Mouse (Mus musculus) intestine, postnatal 0 days (tissue): ENCODE results near the gene Ltb4r2. TPM values are rescaled to one million over a fixed set of nuclear protein-coding genes. Genes with fewer than 3 reads are reported as not detected.

Experiments used
- ATAC-seq: fragments of 200-750 bp; cut with Nextera tagmentation; 2 replicates; pipeline ENCODE4 v1.8.0; 2017; ENCODE audit warnings: mild to moderate bottlenecking, moderate TSS enrichment, moderate library complexity
- H3K27ac ChIP-seq: fragments of 300-500 bp; sonication (generic); 2 replicates; pipeline ENCODE4 v1.5.1; 2014; ENCODE audit warnings: mild to moderate bottlenecking, low read depth, low read length, moderate library complexity
- H3K27me3 ChIP-seq: fragments of 300-500 bp; sonication (generic); replicated peaks from 2 replicates; pipeline ENCODE4 v1.6.1; 2014; ENCODE audit warnings: low read length, mixed read lengths; ENCODE audit not compliant: control insufficient read depth, insufficient read depth
- H3K36me3 ChIP-seq: fragments of 300-500 bp; sonication (generic); 2 replicates; pipeline ENCODE4 v1.6.1; 2014; ENCODE audit warnings: mild to moderate bottlenecking, moderate library complexity; ENCODE audit not compliant: control insufficient read depth, insufficient read depth
- H3K4me1 ChIP-seq: fragments of 300-500 bp; sonication (generic); replicated peaks from 2 replicates; pipeline ENCODE4 v1.6.1; 2014; ENCODE audit warnings: antibody characterized with exemption, low read length, mixed read lengths; ENCODE audit not compliant: control insufficient read depth, insufficient read depth
- H3K4me2 ChIP-seq: fragments of 300-500 bp; sonication (generic); replicated peaks from 2 replicates; pipeline ENCODE4 v1.6.1; 2014; ENCODE audit warnings: low read depth, mild to moderate bottlenecking, moderate library complexity
- H3K4me3 ChIP-seq: fragments of 300-500 bp; sonication (generic); 2 replicates; pipeline ENCODE4 v1.5.1; 2014; ENCODE audit warnings: low read depth, low read length
- H3K9ac ChIP-seq: fragments of 300-500 bp; sonication (generic); 2 replicates; pipeline ENCODE4 v1.6.1; 2014; ENCODE audit warnings: mild to moderate bottlenecking, low read depth, low read length
- H3K9me3 ChIP-seq: fragments of 300-500 bp; sonication (generic); 2 replicates; pipeline ENCODE4 v1.6.1; 2016; ENCODE audit warnings: mixed run types; ENCODE audit not compliant: control insufficient read depth
- CTCF ChIP-seq: sonication (generic); IDR thresholded peaks from 2 replicates; pipeline ENCODE4 v1.5.1; 2016; ENCODE audit warnings: low read depth, mild to moderate bottlenecking, control low read depth, antibody characterized with exemption, moderate library complexity
- WGBS: fragments of 180-500 bp; shearing (Covaris S2); extraction: QIAGEN DNeasy Blood & Tissue Kit; methylation state at CpG from one replicate; pipeline ENCODE4 v1.1.7; 2014; 5-methylcytosine and 5-hydroxymethylcytosine counted together
- polyA plus RNA-seq: library from polyadenylated mRNA; unstranded; fragments of >200 nt; fragmentation: Nextera tagmentation; extraction: Ambion mirVana; gene quantifications from 2 replicates; pipeline ENCODE4 v1.2.1, GENCODE M21; 2015

The Ltb4r2 gene
- polyA plus RNA-seq, 1 experiment from 2014 or later: 9.0 TPM

- Histone ChIP-seq H3K9me3 (no peaks in the 10 kb centered on the region), H3K4me3 (no peak overlapping the region), H3K36me3 (peaks cover 38% of the 10 kb centered on the region), H3K27ac (no peak overlapping the region), H3K27me3 (no peaks in the 10 kb centered on the region), H3K4me2 (no peak overlapping the region), H3K9ac (no peak overlapping the region), H3K4me1 (no peaks in the 10 kb centered on the region; the same call in 1 of the 2 replicates)
- no peak for ATAC-seq
- TF ChIP-seq CTCF: no peak
- 70% methylated on average over 8 of the region's 8 CpGs for WGBS
Observed at GRCm38 (mm10) chr14:55716884-55717283, 44.3 kb upstream of the Ltb4r2 start.

GRCm38 (mm10) chr14:55719737-55720136 lies 41.5 kb upstream of the Ltb4r2 start:
- Histone ChIP-seq H3K9me3 (no peaks in the 10 kb centered on the region), H3K36me3 (peaks cover 38% of the 10 kb centered on the region), H3K4me1 (no peaks in the 10 kb centered on the region), H3K4me2 (no peak overlapping the region), H3K27me3 (no peaks in the 10 kb centered on the region), H3K4me3 (no peak overlapping the region), H3K9ac (no peak overlapping the region), H3K27ac (no peak overlapping the region)
- 87% methylated on average over 6 of the region's 6 CpGs for WGBS
- no peak for TF ChIP-seq CTCF
- no peak for ATAC-seq

GRCm38 (mm10) chr14:55720666-55721065 lies 40.6 kb upstream of the Ltb4r2 start:
- no peak overlapping the region for H3K4me2 ChIP-seq

GRCm38 (mm10) chr14:55721076-55721475 lies 40.2 kb upstream of the Ltb4r2 start:
- ATAC-seq: no peak
- Histone ChIP-seq H3K4me1 (no peaks in the 10 kb centered on the region), H3K4me3 (peak overlapping the region; percentile 78), H3K9ac (peak overlapping the region; percentile 66; the same call in 1 of the 2 replicates), H3K27ac (no peak overlapping the region), H3K36me3 (peaks cover 37% of the 10 kb centered on the region), H3K4me2 (peak overlapping the region; percentile 86), H3K27me3 (no peaks in the 10 kb centered on the region), H3K9me3 (no peaks in the 10 kb centered on the region)
- 71% methylated on average over 6 of the region's 6 CpGs for WGBS
- no peak for TF ChIP-seq CTCF

More at GRCm38 (mm10) chr14:55720666-55721065, 40.6 kb upstream of the Ltb4r2 start:
- no peaks in the 10 kb centered on the region for H3K9me3 ChIP-seq
- 90% methylated on average over 12 of the region's 12 CpGs for WGBS
- H3K36me3 ChIP-seq: peaks cover 38% of the 10 kb centered on the region
- no peak for ATAC-seq
- H3K4me1 ChIP-seq: no peaks in the 10 kb centered on the region
- no peaks in the 10 kb centered on the region for H3K27me3 ChIP-seq
- TF ChIP-seq CTCF: no peak
- H3K4me3 ChIP-seq: no peak overlapping the region
- no peak overlapping the region for H3K9ac ChIP-seq
- H3K27ac ChIP-seq: no peak overlapping the region

- peaks cover 32% of the 10 kb centered on the region for H3K36me3 ChIP-seq
- H3K9ac ChIP-seq: peak within 1 kb of the TSS; percentile 66
- H3K9me3 ChIP-seq: no peaks in the 10 kb centered on the region
- under 1% methylated on average over 47 of the region's 50 CpGs for WGBS
- peak within 1 kb of the TSS; percentile 89 for H3K27ac ChIP-seq
- peak; percentile 96 for ATAC-seq
- no peaks in the 10 kb centered on the region for H3K27me3 ChIP-seq
- H3K4me1 ChIP-seq: no peaks in the 10 kb centered on the region
- TF ChIP-seq CTCF: peak; percentile 98
- H3K4me3 ChIP-seq: peak within 1 kb of the TSS; percentile 78
- H3K4me2 ChIP-seq: peak within 1 kb of the TSS; percentile 86
Observed at GRCm38 (mm10) chr14:55721700-55722437, 39.4 kb upstream of the Ltb4r2 start, which contains the start of gene Rabggta. Gene Rabggta, minus strand, starts transcription at chr14:55722263.

- Histone ChIP-seq H3K9ac (no peak overlapping the region), H3K27me3 (no peaks in the 10 kb centered on the region), H3K9me3 (no peaks in the 10 kb centered on the region), H3K4me1 (no peaks in the 10 kb centered on the region), H3K4me3 (peak overlapping the region; percentile 78), H3K4me2 (peak overlapping the region; percentile 86), H3K27ac (no peak overlapping the region; the same call in 1 of the 2 replicates), H3K36me3 (peaks cover 25% of the 10 kb centered on the region)
- TF ChIP-seq CTCF: no peak
- no peak for ATAC-seq
- WGBS: 48% methylated on average over 8 of the region's 8 CpGs
Observed at GRCm38 (mm10) chr14:55722438-55722945, 38.7 kb upstream of the Ltb4r2 start.
